Mouse (Mus musculus) lung, adult 18-20 months (tissue): ENCODE results near the gene Sez6l.

Experiments used
- DNase-seq, 2 experiments: peaks; one replicate each; pipeline ENCODE4 v3.0.0; 2022; ENCODE audit warnings: mixed read lengths in 2 of 2

Sez6l gene

GRCm38 (mm10) chr5:112496753-112497369 lies 80.1 kb downstream of the Sez6l start:
- no peak for DNase-seq

DNA sequence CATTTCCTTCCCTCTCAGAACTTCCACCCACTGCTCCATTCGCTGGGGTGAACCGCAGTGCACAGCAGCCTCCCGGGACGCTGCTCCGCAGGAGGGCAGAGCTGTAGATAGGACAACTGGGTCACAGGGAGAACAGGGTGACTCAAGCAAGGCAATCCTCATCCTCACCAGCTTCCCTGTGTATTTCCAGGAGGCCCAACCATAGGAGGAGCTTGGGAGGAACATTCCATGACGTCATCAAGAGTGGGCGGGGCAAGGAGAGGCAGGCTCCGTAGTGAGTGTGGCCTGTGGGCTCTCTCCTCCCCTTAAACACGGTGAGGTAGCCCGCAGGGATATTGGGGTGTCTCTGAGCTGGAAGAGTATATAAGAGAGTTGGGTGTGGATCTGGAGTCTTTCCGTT lies 83.5 kb downstream of the Sez6l start:
- no peak for DNase-seq

DNA sequence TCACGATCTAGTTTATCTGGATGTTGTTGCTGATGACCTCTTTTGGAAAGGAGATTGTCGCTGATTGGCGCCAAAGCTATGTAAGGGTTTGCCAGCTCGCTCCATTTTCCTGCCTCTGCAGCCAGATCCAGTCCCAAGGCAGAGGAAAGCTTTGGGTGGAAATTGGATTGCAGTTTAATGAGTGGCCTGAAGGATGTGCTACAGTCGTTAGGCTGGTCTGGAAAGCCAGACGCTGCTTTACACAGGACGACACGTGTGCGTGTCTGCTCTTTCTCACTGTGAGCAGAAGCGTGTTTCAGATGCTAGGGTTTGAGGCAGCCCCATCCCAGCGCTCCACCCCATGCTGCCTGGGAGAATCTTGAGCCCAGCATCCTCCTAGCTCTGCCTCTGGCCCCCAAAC lies 85.5 kb downstream of the Sez6l start:
- DNase-seq = no peak

DNA sequence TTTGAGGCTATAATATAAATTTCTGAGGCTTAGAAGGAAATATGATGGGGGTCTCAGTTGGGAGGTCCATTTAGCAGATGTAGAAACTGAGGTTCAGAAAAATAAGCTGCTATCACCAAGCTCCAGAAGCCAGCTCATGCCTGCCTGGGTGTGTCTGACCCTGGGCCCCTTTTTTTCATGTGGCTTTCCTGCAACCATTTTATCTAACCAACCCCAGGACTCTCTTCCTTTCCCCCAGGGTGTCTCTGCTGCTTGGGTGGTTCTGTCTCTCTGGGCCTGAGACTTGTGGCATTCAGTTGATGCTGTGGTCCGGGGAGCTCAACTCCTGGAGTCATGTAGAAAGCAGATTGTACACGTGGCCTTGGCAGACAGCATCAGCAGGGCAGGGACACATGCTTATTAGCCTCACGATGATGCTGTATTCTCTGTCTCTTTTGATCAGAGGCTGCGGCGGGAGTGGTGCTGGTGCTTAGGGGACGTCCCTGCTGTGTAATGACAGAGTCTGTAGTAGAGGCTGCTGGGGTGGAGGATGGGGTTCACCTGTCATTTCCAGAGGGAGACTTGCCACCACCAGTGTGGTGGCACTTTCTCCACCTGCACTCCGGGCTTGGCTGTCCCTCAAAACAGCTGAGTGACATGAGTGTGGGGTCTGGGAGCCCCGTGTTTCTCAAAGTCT lies 88.7 kb downstream of the Sez6l start:
- no peak for DNase-seq

DNA sequence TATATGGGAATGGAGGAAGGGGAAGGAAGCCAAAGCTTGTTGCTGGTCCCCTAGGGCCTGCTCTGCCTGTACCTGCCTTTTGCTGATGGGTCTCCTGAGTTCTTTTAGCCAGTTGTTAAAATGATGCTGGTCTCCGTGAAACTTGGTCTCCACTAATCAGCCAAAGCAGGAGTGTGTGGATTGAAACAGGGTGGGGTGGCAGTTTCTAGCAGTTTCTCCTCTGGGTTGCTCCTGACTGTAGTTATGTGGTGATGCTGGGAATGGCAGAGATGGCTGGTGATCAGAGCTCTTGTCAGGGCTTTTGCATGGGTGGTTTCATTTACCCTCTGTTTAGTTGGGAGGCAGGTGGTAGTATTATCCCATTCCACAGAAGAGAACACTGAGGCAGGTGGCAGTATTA lies 89.5 kb downstream of the Sez6l start:
- DNase-seq = no peak

DNA sequence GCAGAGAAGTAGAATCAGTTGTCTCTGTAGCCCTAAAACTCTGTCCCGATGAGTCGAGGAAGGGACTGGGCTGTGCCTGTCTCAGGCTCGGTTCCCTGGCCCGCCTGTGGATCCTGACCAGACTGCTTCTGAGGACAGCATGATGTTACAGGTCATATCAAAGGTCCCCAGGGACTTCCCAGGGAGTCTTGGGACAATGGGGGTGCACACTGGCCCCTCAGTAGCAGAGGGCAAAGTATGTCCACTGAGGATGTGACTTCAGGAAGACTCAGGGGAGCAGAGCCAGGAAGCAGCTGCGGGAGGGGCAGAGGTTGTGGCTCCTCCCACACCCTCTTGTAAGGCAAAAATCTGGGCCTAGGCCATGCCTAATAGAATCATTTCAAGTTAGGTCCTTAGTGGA lies 90.6 kb downstream of the Sez6l start:
- peak in 1 of 2 experiments; percentile 12 for DNase-seq

DNA sequence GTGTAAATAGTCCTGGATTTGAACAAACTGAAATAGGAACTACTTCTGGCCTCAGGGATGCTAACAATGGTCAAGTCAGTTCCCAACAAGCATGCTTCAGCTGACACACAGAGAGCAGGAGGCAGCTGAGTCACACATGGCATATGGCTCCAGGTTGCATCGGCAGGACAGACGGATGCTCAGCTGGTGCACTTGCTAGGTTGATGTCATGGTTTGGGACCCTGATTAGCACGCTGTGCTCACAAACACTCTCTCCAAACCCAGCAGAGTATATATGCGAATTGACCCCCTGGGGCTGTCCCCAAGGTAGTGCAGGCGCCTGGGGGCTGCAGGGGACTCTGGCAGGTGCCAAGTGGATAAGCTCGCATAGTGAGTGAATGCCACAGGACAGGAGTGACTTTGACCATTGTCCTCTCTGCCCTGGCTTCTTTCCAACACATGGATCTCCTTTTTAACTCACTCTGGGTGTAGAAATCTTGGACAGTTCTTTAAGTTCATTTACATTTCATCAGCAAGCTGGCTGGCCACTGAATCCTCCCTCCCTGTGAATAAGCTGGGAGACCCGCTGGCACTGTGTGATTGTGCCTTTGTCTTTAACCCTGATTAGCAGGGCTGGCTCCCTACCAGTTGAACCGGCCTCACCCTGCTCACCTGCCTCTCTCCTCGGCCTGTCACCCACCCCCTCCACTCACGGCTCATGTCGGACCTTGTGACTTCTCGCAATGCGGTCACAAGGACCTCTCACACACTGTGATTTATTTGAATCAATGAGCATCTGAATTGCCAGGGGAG lies 91.9 kb downstream of the Sez6l start:
- DNase-seq = no peak

GRCm38 (mm10) chr5:112483030-112483429 lies 94.0 kb downstream of the Sez6l start:
- no peak for DNase-seq

GRCm38 (mm10) chr5:112482551-112482950 lies 94.4 kb downstream of the Sez6l start:
- DNase-seq = no peak

DNA sequence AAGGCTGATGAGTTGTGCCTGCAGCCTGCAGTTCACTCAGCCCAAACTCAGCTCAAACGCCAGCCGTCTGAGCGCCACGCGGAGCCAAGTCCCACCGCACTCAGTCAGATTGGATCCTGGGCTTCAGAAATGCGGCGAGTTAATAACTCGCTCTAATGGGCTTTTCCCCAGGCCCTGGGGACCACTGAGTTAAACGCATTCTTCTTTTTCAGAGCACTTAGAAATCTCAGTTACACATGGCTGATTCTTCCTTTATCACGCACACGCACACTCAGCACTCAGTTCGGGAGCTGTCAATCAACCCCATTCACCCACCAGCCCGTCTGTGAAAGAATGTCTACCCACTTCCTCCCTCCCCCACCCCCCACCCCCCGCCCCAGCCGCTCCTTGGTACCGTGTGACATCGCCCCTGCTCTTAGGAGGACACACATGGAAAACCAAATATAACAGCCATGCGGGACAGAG lies 95.0 kb downstream of the Sez6l start:
- no peak for DNase-seq

GRCm38 (mm10) chr5:112473453-112473852 lies 103.5 kb downstream of the Sez6l start:
- peak; percentile 30 to 73 for DNase-seq

DNA sequence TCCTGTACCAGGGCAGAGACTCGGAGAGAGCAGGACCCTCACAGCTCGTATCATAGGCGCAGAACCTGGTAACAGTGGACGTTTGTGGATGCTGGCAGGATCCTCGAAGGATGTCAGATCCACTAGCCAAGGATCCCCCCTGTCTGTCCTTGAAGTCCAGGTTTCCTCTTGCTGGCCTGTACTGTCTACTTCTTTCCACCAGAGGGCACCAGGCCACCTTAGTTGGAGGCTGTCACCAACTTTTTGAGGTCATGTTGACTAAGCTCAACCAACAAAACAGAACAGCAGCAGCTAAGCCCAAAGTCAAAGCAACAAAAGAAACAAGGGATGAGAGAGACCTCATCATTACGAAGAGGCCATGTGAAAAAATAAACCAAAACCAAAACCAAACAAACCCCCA lies 106.8 kb downstream of the Sez6l start:
- peak; percentile 20 to 29 for DNase-seq

DNA sequence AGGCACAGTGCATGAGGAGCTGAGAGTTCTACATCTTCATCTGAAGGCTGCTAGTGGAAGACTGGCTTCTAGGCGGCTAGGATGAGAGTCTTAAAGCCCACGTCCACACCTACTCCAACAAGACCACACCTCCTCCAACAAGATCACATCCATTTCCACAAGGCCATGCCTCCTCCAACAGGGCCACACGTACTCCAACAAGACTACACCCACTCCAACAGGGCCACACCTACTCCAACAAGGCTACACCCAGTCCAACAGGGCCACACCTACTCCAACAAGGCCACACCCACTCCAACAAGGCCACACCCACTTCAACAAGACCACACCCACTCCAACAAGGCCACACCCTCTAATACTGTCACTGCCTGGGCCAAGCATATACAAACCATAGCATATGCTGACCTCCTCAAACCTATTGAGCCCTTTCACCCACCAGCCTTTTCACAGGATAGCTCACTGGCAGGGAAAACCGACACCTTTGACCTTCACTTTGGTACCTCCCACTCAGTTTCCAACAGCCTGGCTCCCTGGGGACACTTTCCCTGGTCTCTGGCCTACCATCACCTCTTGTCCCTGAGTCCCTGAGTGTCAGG lies 107.9 kb downstream of the Sez6l start:
- no peak for DNase-seq

DNA sequence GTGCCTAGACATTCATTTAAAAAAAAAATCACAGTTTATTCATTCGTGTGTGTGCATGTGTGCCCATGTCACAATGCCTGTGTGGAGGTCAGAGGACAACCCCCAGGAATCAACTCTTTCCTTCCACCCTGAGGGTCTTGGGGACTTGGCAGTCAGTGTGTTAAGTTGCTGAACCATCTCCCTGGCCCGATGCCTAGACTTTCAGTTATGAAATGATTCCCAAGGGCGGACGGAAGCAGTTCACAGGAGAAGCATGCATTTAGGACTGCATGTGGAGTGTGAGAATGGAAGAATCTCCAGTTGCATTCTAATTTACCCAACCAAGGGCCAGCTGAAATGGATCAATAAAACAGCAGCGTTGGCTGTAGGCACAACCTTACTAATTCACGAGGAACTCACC lies 110.7 kb downstream of the Sez6l start:
- DNase-seq = no peak

DNA sequence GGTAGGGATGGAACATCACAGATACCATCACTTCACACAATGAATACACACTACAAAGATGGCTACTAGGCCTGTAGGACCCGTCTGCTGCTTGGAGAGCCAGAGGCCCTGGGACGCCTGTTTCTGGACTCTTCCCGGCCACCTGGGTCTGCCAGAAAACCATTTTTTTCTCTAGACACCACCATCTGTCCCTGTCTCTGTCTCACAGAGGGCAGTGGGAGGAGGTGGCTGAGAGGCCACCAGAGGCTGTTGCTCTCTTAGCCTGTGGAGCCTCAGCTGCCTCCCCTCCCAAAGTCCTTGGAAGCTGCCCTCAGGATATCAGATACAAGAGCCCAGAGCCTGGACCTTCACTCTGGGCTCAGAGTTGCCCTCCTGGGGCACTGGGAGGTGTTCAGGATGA lies 117.1 kb downstream of the Sez6l start:
- DNase-seq = no peak

DNA sequence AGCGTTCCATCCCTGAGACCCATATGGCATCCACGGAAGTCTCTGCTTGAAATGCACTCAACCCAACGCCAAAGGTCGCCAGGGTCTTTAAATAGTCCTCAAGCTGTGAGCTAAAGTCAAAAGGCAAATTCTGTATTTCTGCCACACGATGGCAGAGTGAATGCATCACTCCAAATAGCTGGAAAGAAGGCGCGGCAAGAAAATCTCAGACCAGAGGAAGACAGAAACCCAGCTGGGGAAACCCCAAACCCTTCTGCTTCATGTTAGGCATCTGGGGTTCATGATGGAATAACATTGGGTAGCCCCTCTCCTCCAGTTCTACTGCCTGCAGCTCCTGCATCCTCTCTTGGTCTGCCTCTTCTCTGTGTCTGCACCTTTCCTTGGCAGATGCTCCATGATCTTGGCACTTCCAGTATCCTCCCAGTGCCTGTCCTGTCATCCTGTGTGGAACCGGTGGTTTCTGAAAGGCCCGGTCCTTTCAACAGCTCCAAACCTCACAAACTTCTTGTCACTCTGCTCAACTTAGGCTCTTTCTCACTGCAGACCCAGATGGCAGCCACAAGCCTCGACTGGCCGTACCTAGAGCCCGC lies 121.9 kb downstream of the Sez6l start:
- no peak for DNase-seq

DNA sequence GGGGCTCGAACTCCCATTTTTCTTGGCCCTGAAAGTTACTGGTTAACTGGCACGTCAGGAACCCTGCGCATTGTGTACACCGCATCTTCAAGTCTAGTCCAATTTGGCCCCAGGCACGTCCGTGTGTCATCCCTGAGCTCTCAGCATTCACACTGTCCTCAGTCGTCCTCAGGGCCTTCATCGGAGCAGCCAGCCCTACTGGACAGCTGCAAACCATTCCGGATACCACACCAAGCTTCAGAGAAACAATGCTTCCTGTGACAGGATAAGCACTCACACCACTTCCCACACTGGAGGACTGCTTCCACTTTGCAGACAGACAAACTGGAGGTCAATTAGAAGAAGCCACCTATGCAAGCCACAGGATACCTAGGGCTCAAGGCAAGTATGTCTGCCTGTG lies 123.9 kb downstream of the Sez6l start:
- peak in 1 of 2 experiments; percentile 38 for DNase-seq

GRCm38 (mm10) chr5:112448747-112449440 lies 128.1 kb downstream of the Sez6l start, which contains the start of gene Gm6588:
Gene Gm6588, plus strand, starts transcription at chr5:112449426.
- no peak for DNase-seq

- no peak for DNase-seq
These were observed 138.4 kb downstream of the Sez6l start for GRCm38 (mm10) chr5:112438535-112438934.

DNA sequence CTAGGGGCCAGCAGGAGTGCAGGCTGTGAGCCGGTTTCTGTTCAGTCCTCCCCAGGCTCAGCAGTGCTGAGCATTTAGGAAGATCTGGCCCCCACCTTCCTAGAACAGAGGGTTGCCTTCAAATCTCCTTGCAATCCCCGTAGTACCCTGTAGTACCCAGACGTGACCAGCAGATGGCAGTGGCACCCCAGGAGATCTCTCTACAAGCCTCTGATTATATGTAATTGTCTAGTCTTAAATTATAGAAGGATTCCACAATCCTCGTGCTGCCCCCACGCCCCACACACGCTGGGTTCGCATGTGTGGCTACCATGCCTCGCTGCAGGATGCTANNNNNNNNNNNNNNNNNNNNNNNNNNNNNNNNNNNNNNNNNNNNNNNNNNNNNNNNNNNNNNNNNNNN lies 144.0 kb downstream of the Sez6l start:
- DNase-seq = peak; percentile 52 to 56

DNA sequence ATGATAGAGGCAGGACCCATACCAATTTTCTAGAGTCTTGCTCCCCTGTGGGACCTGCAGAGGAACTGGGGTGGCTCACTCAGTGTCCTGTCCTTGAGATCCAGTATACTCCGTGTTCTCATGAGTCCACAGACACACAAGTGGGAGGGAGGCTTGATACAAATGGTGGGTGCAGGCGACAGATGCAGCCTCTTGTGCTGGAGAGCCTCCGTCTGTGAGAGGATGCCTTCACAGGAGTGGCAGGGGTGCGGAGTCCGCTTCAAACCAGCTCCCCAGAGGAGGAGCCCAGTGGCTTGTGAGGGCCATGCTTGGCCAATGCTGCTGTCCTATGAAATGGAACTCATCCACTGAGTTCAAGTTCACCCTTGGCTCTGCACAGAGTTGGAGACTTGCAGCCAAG lies 145.0 kb downstream of the Sez6l start:
- DNase-seq = no peak

DNA sequence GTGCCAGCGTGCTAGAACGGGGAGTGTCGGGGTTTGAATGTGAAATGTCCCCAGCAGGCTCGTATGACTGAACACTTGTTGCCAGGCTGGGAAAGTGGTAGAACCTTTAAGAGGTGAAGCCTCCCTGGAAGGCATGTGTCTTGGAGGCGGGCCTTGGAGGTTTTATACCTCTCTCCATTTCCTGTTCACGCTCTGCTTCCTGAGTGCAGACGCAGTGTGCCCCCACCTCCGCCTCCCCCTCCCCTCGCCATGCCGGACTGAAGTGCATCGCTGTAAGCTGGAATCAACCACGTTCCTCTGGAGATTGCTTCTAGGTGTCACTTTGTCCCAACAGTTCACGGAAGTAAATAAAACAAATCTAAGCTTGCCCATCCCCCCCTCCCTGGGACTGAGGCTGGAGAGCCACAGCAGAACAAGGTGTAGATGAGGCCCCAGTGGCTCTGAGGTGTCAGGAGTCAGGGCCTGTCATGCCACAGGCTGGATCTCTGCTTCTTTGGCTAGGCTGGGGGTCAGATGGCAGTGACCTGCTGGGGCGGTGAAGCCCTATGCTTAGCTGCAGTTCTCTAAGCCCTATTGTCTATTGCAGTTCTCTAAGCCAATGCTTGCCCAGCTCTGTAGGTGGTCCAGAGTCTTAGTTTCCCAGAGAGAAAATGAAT lies 145.7 kb downstream of the Sez6l start:
- DNase-seq = no peak
